Mouse (Mus musculus): ENCODE data around the gene Islr. TPM values are rescaled to one million over a fixed set of nuclear protein-coding genes. Genes with fewer than 3 reads are reported as not detected.

Islr gene
- not detected for total RNA-seq (2023)

GRCm38 (mm10) chr9:58203516-58204447, at the start of gene Islr, which contains the start of gene Islr2:
TSS of gene Islr (minus strand) at chr9:58204306.
TSS of gene Islr2 (minus strand) at chr9:58204319.

GRCm38 (mm10) chr9:58253033-58253804, 49.1 kb upstream of the Islr start, which contains the start of gene Stoml1:
TSS of gene Stoml1 (plus strand) at chr9:58253164.

GRCm38 (mm10) chr9:58249592-58250192, 45.6 kb upstream of the Islr start, which contains the start of gene Pml:
TSS of gene Pml (minus strand) at chr9:58249786.

GRCm38 (mm10) chr9:58118671-58119070, 85.4 kb downstream of the Islr start, which contains the start of gene Ccdc33:
TSS of gene Ccdc33 (minus strand) at chr9:58118823.

Other genes starting within 250 kb of the Islr start
- not detected for gene Cyp11a1, start 197.9 kb downstream of the Islr start, total RNA-seq (2023)
- not detected for gene Stra6, start 140.5 kb downstream of the Islr start, total RNA-seq (2023)
- not detected for gene Ccdc33, start 85.5 kb downstream of the Islr start, total RNA-seq (2023)
- not detected for gene Islr2, start within 50 bp of the Islr start, total RNA-seq (2023)
- 10 to 100 TPM; 34.5 to 38.3 TPM for gene Pml, start 45.5 kb upstream of the Islr start, total RNA-seq (2023)
- 10 to 100 TPM; 15.7 to 20.9 TPM for gene Stoml1, start 48.9 kb upstream of the Islr start, total RNA-seq (2023)
- gene Loxl1, start 108.9 kb upstream of the Islr start, total RNA-seq (2023), result under 1 TPM in 1 of 2 experiments, not detected in 1; 0.18 TPM
- not detected for gene Tbc1d21, start 166.1 kb upstream of the Islr start, total RNA-seq (2023)

All from monocyte, adult 59 days (primary cell).